Comparison of ENCODE assay signal across 15 mouse cellular contexts in genomic region chr16:13080161-13080560, GRCm38 (mm10). TPM values are rescaled to one million over a fixed set of nuclear protein-coding genes. Genes with fewer than 3 reads are reported as not detected.
DNase-seq lines count a peak whose midpoint lies in the region; ATAC-seq and TF ChIP-seq lines count a peak whose summit lies in the region.
"Had no signal": no experiment of that assay in that cellular context is flagged by ENCODE, and none has a peak within 500 bp of the region (broad histone marks: within the 10 kb centered on the region; RNA-seq: fewer than 3 reads in every experiment).

No protein-coding gene starts in this region.

- no peak overlapping the region for H3K9ac ChIP-seq in kidney, embryonic 15.5 days
- no peak overlapping the region for H3K9ac ChIP-seq in heart, adult 2 months (ENCODE audit: low read depth, low read length)
- H3K9ac ChIP-seq: liver, embryonic 14.5 days; neural tube, embryonic 13.5 days had no signal

- H3K4me3 ChIP-seq in kidney, adult 2 months (ENCODE audit: insufficient read depth, low read depth, low read length), result no peak overlapping the region
- no peak overlapping the region for H3K4me3 ChIP-seq in kidney, embryonic 15.5 days (replicated peaks)
- no peak overlapping the region for H3K4me3 ChIP-seq in heart, adult 2 months
- H3K4me3 ChIP-seq: limb, embryonic 10.5 days; neural tube, embryonic 13.5 days had no signal

- H3K36me3 ChIP-seq in kidney, adult 2 months (ENCODE audit: control insufficient read depth, insufficient read depth, low read length), result no peaks in the 10 kb centered on the region
- no peaks in the 10 kb centered on the region for H3K36me3 ChIP-seq in kidney, embryonic 15.5 days
- no peaks in the 10 kb centered on the region for H3K36me3 ChIP-seq in heart, adult 2 months (ENCODE audit: control insufficient read depth, insufficient read depth, low read length)
- H3K36me3 ChIP-seq: limb, embryonic 10.5 days; neural tube, embryonic 13.5 days had no signal

- peaks cover 5% of the 10 kb centered on the region; the same call in 1 of the 2 replicates for H3K4me1 ChIP-seq in kidney, adult 2 months (ENCODE audit: control insufficient read depth, insufficient read depth, low read length)
- no peaks in the 10 kb centered on the region for H3K4me1 ChIP-seq in kidney, embryonic 15.5 days
- H3K4me1 ChIP-seq in heart, adult 2 months (ENCODE audit: control insufficient read depth, insufficient read depth, low read length), result no peaks in the 10 kb centered on the region
- H3K4me1 ChIP-seq: limb, embryonic 10.5 days; neural tube, embryonic 13.5 days had no signal

- peak; percentile 23 for DNase-seq in kidney, adult 2 months
- DNase-seq in 3T3-L1 (ENCODE audit: low read depth, low spot score) (peak; percentile 54), 416B (ENCODE audit: low read depth) (peak; percentile 48), adipocyte (ENCODE audit: low spot score) (peak; percentile 24)
- no peak for DNase-seq in gastrocnemius, postnatal 25 days
- DNase-seq in heart, adult 2 months, result no peak
- DNase-seq: cerebellum, postnatal 25 days; kidney, adult 11 months; right cerebral cortex, postnatal 4 days had no signal

- no peaks in the 10 kb centered on the region for H3K9me3 ChIP-seq in kidney, embryonic 15.5 days (replicated peaks)
- H3K9me3 ChIP-seq: limb, embryonic 10.5 days; neural tube, embryonic 13.5 days had no signal

- H3K27me3 ChIP-seq in kidney, adult 2 months (replicated peaks; ENCODE audit: control insufficient read depth, insufficient read depth, low read length), result no peaks in the 10 kb centered on the region
- H3K27me3 ChIP-seq in kidney, embryonic 15.5 days, result no peaks in the 10 kb centered on the region
- no peaks in the 10 kb centered on the region for H3K27me3 ChIP-seq in heart, adult 2 months (ENCODE audit: control insufficient read depth, insufficient read depth, low read length)
- H3K27me3 ChIP-seq: neural tube, embryonic 13.5 days had no signal

- no peaks in the 10 kb centered on the region for H3K79me2 ChIP-seq in heart, adult 2 months (replicated peaks; ENCODE audit: control insufficient read depth, insufficient read depth, low read length)

- WGBS in kidney, adult 2 months, result 64% methylated on average over 6 of the region's 6 CpGs
- WGBS in kidney, embryonic 15.5 days, result 74% methylated on average over 6 of the region's 6 CpGs
- WGBS in heart, adult 2 months, result 69% methylated on average over 6 of the region's 6 CpGs

- no peak for ATAC-seq in kidney, embryonic 15.5 days (replicated peaks; ENCODE audit: low FRiP score)
- ATAC-seq: forebrain, embryonic 16.5 days had no signal

- TF ChIP-seq CTCF in kidney, adult 2 months (conservative IDR thresholded peaks at IDR 0.05; ENCODE audit: insufficient read depth, insufficient read length, low read depth, low read length), result no peak
- no peak for TF ChIP-seq CTCF in heart, adult 2 months (IDR thresholded peaks at IDR 0.05)

- TF ChIP-seq POLR2A in kidney, adult 2 months (IDR thresholded peaks at IDR 0.05; ENCODE audit: low read depth, low read length), result no peak
- no peak for TF ChIP-seq POLR2A in heart, adult 2 months (IDR thresholded peaks at IDR 0.05; ENCODE audit: insufficient read depth, low read depth, low read length)

- TF ChIP-seq EP300 in heart, adult 2 months (IDR thresholded peaks at IDR 0.05; ENCODE audit: insufficient read depth, low read depth, low read length), result no peak

- no peak overlapping the region for H3K27ac ChIP-seq in kidney, adult 2 months (ENCODE audit: insufficient read depth, low read depth, low read length)
- H3K27ac ChIP-seq in kidney, embryonic 15.5 days, result no peak overlapping the region
- H3K27ac ChIP-seq in heart, adult 2 months, result no peak overlapping the region
- H3K27ac ChIP-seq: limb, embryonic 10.5 days; liver, embryonic 14.5 days; macrophage; neural tube, embryonic 13.5 days had no signal

- intact Hi-C loops in heart, adult 2 months (cut with DNase I), result no loop called here

- no peak overlapping the region for H3K4me2 ChIP-seq in kidney, embryonic 15.5 days
- H3K4me2 ChIP-seq: neural tube, embryonic 13.5 days had no signal

RNA-seq across cellular contexts. Expression of gene Ercc4, which starts 29.3 kb away (rescaled TPM):
- 10.0 and 13.2 TPM in 2 replicates for polyA plus RNA-seq in kidney, adult 2 months (2012; rRNA removed)
- polyA plus RNA-seq in kidney, embryonic 15.5 days (2015; fragmentation: Nextera tagmentation; extraction: Ambion mirVana), result 14.0 and 15.0 TPM in 2 replicates
- total RNA-seq in gastrocnemius, postnatal 25 days (2021), result 1 to 10 TPM; 5.3 to 5.4 TPM
- total RNA-seq in heart, adult 2 months (2021), result 1 to 10 TPM; 6.6 to 7.7 TPM
- polyA plus RNA-seq in heart, adult 2 months (2012; rRNA removed), result 6.2 and 7.8 TPM in 2 replicates

Comparison
In these comparisons a context has a peak if more than half of its experiments do, and no peak if none do; other contexts are left out.
1. DNase-seq: peak in kidney, adult 2 months (single experiment), 3T3-L1 (single experiment), 416B (single experiment) and adipocyte (single experiment); none in gastrocnemius, postnatal 25 days (single experiment) and heart, adult 2 months (0 of 2).